Mouse (Mus musculus): ENCODE data around the gene Antxr1.

DNA sequence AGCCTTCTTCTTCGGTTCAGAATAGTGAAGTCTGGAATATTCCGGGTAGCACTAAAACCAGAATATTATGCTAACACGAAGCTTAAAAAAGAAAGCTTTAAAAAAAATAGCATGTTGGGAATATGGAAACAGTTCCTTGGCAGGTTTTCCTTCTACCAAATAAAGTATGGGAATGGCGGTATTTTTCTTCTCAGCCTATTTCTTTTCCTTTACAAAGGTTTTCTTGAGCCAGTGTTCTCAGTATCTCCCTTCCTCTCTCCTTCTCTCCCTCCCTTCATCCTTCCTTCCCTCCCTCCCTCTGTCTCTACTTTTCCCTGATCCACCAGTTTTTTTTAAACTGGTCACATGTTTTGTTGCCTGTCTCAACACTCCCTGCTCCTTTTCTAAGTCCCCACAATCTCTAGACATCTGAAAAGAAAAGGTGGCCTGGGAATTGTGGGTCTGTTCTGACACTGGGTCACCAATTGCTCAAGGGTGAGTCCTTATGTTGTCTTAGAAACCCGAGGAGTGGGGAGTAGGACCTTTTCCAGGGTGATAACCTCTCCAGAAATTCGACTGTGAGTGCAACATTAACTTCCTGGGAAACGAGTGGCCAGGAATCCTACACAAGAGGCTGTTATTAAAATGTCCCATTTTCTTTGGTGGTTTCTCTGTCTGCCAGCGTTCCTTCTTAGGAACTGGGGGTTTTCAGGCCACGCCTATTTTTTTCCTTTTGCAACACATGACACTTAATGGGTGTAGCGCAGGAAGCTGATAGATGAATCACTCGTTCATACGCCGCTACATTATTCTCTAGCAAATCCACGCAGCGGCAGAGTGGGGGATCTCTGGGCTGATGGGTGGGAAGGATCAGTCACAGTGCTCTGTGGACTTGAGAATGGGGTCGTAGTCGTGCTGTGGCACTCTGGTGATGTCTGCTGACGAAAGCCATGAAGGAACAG is 42.4 kb downstream of the Antxr1 start:
- no peak for TF ChIP-seq CTCF (IDR thresholded peaks at IDR 0.05; ENCODE audit: low read depth)
- no peak for TF ChIP-seq EP300 (IDR thresholded peaks at IDR 0.05; ENCODE audit: low read depth)

All from liver, embryonic 14.5 days (tissue).